Mouse (Mus musculus): Measurements from ENCODE around the gene Gadl1.
A peak's percentile ranks its signal among the peaks of the same experiment; 100 is the strongest.

Gadl1 gene

GRCm38 (mm10) chr9:115909155-115909554 lies at the start of gene Gadl1:
TSS of gene Gadl1 (plus strand) at chr9:115909455.
- DNase-seq (ENCODE audit: low spot score in 2 of 2), result no peak

GRCm38 (mm10) chr9:115862802-115863201 lies 46.5 kb upstream of the Gadl1 start:
- DNase-seq (ENCODE audit: low spot score in 2 of 2), result no peak

GRCm38 (mm10) chr9:115863326-115863725 lies 45.9 kb upstream of the Gadl1 start:
- no peak for DNase-seq (ENCODE audit: low spot score in 2 of 2)

GRCm38 (mm10) chr9:115867277-115867676 lies 42.0 kb upstream of the Gadl1 start:
- peak in 1 of 2 experiments; percentile 13 for DNase-seq (ENCODE audit: low spot score in 2 of 2)

- peak in 1 of 2 experiments; percentile 20 for DNase-seq (ENCODE audit: low spot score in 2 of 2)
Observed at GRCm38 (mm10) chr9:115870168-115870567, 39.1 kb upstream of the Gadl1 start.

GRCm38 (mm10) chr9:115870640-115871039 lies 38.6 kb upstream of the Gadl1 start:
- DNase-seq (ENCODE audit: low spot score in 2 of 2), result no peak

- DNase-seq (ENCODE audit: low spot score in 2 of 2), result no peak
Observed at GRCm38 (mm10) chr9:115880500-115880899, 28.8 kb upstream of the Gadl1 start.

- DNase-seq (ENCODE audit: low spot score in 2 of 2), result no peak
Observed at GRCm38 (mm10) chr9:115881137-115881536, 28.1 kb upstream of the Gadl1 start.

GRCm38 (mm10) chr9:115882627-115883200 lies 26.5 kb upstream of the Gadl1 start:
- no peak for DNase-seq (ENCODE audit: low spot score in 2 of 2)

GRCm38 (mm10) chr9:115883413-115883812 lies 25.8 kb upstream of the Gadl1 start:
- DNase-seq (ENCODE audit: low spot score in 2 of 2), result no peak

GRCm38 (mm10) chr9:115887571-115887970 lies 21.7 kb upstream of the Gadl1 start:
- DNase-seq (ENCODE audit: low spot score in 2 of 2), result no peak

- no peak for DNase-seq (ENCODE audit: low spot score in 2 of 2)
Observed at GRCm38 (mm10) chr9:115893131-115893530, 16.1 kb upstream of the Gadl1 start.

- DNase-seq (ENCODE audit: low spot score in 2 of 2), result no peak
Observed at GRCm38 (mm10) chr9:115893947-115894346, 15.3 kb upstream of the Gadl1 start.

GRCm38 (mm10) chr9:115908325-115908724 lies 930 bp upstream of the Gadl1 start:
- DNase-seq (ENCODE audit: low spot score in 2 of 2), result no peak

- no peak for DNase-seq (ENCODE audit: low spot score in 2 of 2)
Observed at GRCm38 (mm10) chr9:115914006-115914405, 4.8 kb downstream of the Gadl1 start.

- DNase-seq (ENCODE audit: low spot score in 2 of 2), result peak in 1 of 2 experiments; percentile 23
Observed at GRCm38 (mm10) chr9:115915586-115916270, 6.5 kb downstream of the Gadl1 start.

GRCm38 (mm10) chr9:115919736-115920135 lies 10.5 kb downstream of the Gadl1 start:
- no peak for DNase-seq (ENCODE audit: low spot score in 2 of 2)

- DNase-seq (ENCODE audit: low spot score in 2 of 2), result no peak
Observed at GRCm38 (mm10) chr9:115922662-115923061, 13.4 kb downstream of the Gadl1 start.

- DNase-seq (ENCODE audit: low spot score in 2 of 2), result no peak
Observed at GRCm38 (mm10) chr9:115924094-115924493, 14.8 kb downstream of the Gadl1 start.

- DNase-seq (ENCODE audit: low spot score in 2 of 2), result no peak
Observed at GRCm38 (mm10) chr9:115931803-115932202, 22.5 kb downstream of the Gadl1 start.

GRCm38 (mm10) chr9:115932741-115933140 lies 23.5 kb downstream of the Gadl1 start:
- DNase-seq (ENCODE audit: low spot score in 2 of 2), result no peak

- DNase-seq (ENCODE audit: low spot score in 2 of 2), result no peak
Observed at GRCm38 (mm10) chr9:115933243-115933964, 24.1 kb downstream of the Gadl1 start.

- DNase-seq (ENCODE audit: low spot score in 2 of 2), result no peak
Observed at GRCm38 (mm10) chr9:115934288-115934687, 25.0 kb downstream of the Gadl1 start.

Measured in frontal cortex, postnatal 36 days (tissue).